Mouse (Mus musculus) CH12.LX (cell line): Measurements from ENCODE around the gene Tnfsf8. TPM values are rescaled to one million over a fixed set of nuclear protein-coding genes. Genes with fewer than 3 reads are reported as not detected.

Experiments
- DNase-seq: peaks from one replicate; pipeline ENCODE4 v3.0.0-alpha.2; 2013; ENCODE audit errors: extremely low read depth
- H3K27ac ChIP-seq: 2 replicates; pipeline ENCODE4 v1.5.1; 2012; ENCODE audit warnings: low read depth, mild to moderate bottlenecking, control low read depth, moderate library complexity; ENCODE audit not compliant: insufficient read depth
- H3K27me3 ChIP-seq: replicated peaks from 2 replicates; pipeline ENCODE3; 2012; ENCODE audit warnings: inconsistent platforms
- H3K36me3 ChIP-seq, 2 experiments: replicated peaks in 1 of 2; 2 replicates each; pipeline versions ENCODE3 to v1.6.1; 2012; ENCODE audit warnings: inconsistent platforms in 1 of 2, low read length in 1 of 2, mild to moderate bottlenecking in 1 of 2, mixed read lengths in 1 of 2, moderate library complexity in 1 of 2; ENCODE audit not compliant: control insufficient read depth in 1 of 2, insufficient read depth in 1 of 2
- H3K4me1 ChIP-seq, 2 experiments: 2 replicates each; pipeline ENCODE4 v1.6.1; 2012; ENCODE audit warnings: inconsistent platforms in 1 of 2, moderate library complexity in 1 of 2; ENCODE audit not compliant: insufficient read depth in 2 of 2, control insufficient read depth in 1 of 2
- H3K4me2 ChIP-seq: 2 replicates; pipeline ENCODE4 v1.6.1; 2012; ENCODE audit warnings: low read depth, mild to moderate bottlenecking, control low read depth; ENCODE audit not compliant: poor library complexity, insufficient read depth, severe bottlenecking
- H3K4me3 ChIP-seq, 3 experiments: fragments of 150-350 bp in 1 of 3; sonication (generic) in 1 of 3; replicated peaks in 1 of 3; 2 replicates each; pipeline versions ENCODE3 to v1.5.1; 2011 to 2012; ENCODE audit warnings: low read depth in 2 of 3, low read length in 2 of 3, mild to moderate bottlenecking in 2 of 3, moderate library complexity in 2 of 3, control low read depth in 1 of 3, improper control_type of control experiment in 1 of 3, inconsistent platforms in 1 of 3, mixed read lengths in 1 of 3; ENCODE audit not compliant: poor library complexity in 1 of 3
- H3K79me2 ChIP-seq: replicated peaks from 2 replicates; pipeline ENCODE4 v1.6.1; 2012; ENCODE audit warnings: mild to moderate bottlenecking, moderate library complexity; ENCODE audit not compliant: control insufficient read depth, poor library complexity, insufficient read depth, severe bottlenecking; ENCODE audit errors: extremely low read depth
- H3K9ac ChIP-seq: 2 replicates; pipeline ENCODE4 v1.6.1; 2012; ENCODE audit warnings: low read depth, mild to moderate bottlenecking, control low read depth, moderate library complexity; ENCODE audit not compliant: insufficient read depth
- H3K9me3 ChIP-seq: replicated peaks from 2 replicates; pipeline ENCODE3; 2012; ENCODE audit warnings: low read length, inconsistent platforms, mixed read lengths
- CHD2 ChIP-seq: IDR thresholded peaks from 2 replicates; pipeline ENCODE4 v1.6.1; 2011; ENCODE audit warnings: low read length, improper control_type of control experiment
- E2F4 ChIP-seq: IDR thresholded peaks from 2 replicates; pipeline ENCODE4 v1.6.1; 2011; ENCODE audit warnings: low read depth, low read length, improper control_type of control experiment; ENCODE audit not compliant: insufficient replicate concordance
- ELF1 ChIP-seq: IDR thresholded peaks from 2 replicates; pipeline ENCODE4 v1.6.1; 2014; ENCODE audit warnings: low read depth, mild to moderate bottlenecking, inconsistent platforms, low read length, improper control_type of control experiment
- EP300 ChIP-seq: IDR thresholded peaks from 2 replicates; pipeline ENCODE4 v1.6.1; 2011; ENCODE audit warnings: low read length, improper control_type of control experiment
- HCFC1 ChIP-seq: IDR thresholded peaks from 2 replicates; pipeline ENCODE4 v1.6.1; 2012; ENCODE audit warnings: low read depth, mild to moderate bottlenecking, inconsistent platforms, low read length, improper control_type of control experiment
- IRF4 ChIP-seq: IDR thresholded peaks from 2 replicates; pipeline ENCODE4 v1.6.1; 2014; ENCODE audit warnings: low read depth, mild to moderate bottlenecking, inconsistent platforms, low read length, improper control_type of control experiment
- JUN ChIP-seq: IDR thresholded peaks from 2 replicates; pipeline ENCODE4 v1.6.1; 2011; ENCODE audit warnings: low read depth, mild to moderate bottlenecking, low read length, improper control_type of control experiment, moderate library complexity; ENCODE audit not compliant: insufficient read depth
- KAT2A ChIP-seq: IDR thresholded peaks from 2 replicates; pipeline ENCODE4 v1.6.1; 2012; ENCODE audit warnings: low read length, improper control_type of control experiment, inconsistent platforms; ENCODE audit not compliant: insufficient replicate concordance
- MAFK ChIP-seq: IDR thresholded peaks from 2 replicates; pipeline ENCODE4 v1.6.1; 2011; ENCODE audit warnings: low read length, improper control_type of control experiment; ENCODE audit not compliant: insufficient replicate concordance
- MAX ChIP-seq: IDR thresholded peaks from 2 replicates; pipeline ENCODE4 v1.6.1; 2011; ENCODE audit warnings: low read length, improper control_type of control experiment
- MXI1 ChIP-seq: IDR thresholded peaks from 2 replicates; pipeline ENCODE4 v1.6.1; 2011; ENCODE audit warnings: mild to moderate bottlenecking, low read depth, low read length, improper control_type of control experiment
- NELFE ChIP-seq: IDR thresholded peaks from 2 replicates; pipeline ENCODE4 v1.6.1; 2011; ENCODE audit warnings: low read depth, low read length, improper control_type of control experiment
- POLR2A ChIP-seq: IDR thresholded peaks from 2 replicates; pipeline ENCODE4 v1.6.1; 2011; ENCODE audit warnings: low read depth, mild to moderate bottlenecking, improper control_type of control experiment, low read length
- UBTF ChIP-seq: IDR thresholded peaks from 2 replicates; pipeline ENCODE4 v1.6.1; 2012; ENCODE audit warnings: low read depth, mild to moderate bottlenecking, inconsistent platforms, low read length, improper control_type of control experiment, moderate library complexity
- USF1 ChIP-seq: IDR thresholded peaks from 2 replicates; pipeline ENCODE4 v1.6.1; 2014; ENCODE audit warnings: low read depth, mild to moderate bottlenecking, inconsistent platforms, low read length, improper control_type of control experiment
- ZMIZ1 ChIP-seq: IDR thresholded peaks from 2 replicates; pipeline ENCODE4 v1.6.1; 2012; ENCODE audit warnings: low read depth, mild to moderate bottlenecking, inconsistent platforms, low read length, improper control_type of control experiment
- dilution Hi-C: fragments of 300-500 bp; cut with MboI; formaldehyde crosslinking; loops from 2 replicates; pipeline ENCODE4 v1.14.3; 2020; ENCODE audit warnings: low sequenced_read_pairs; ENCODE audit not compliant: extremely low pct_unique_long_range_greater_than_20kb, extremely low pct_ligation_motif_present
- in situ Hi-C: fragments of 300-500 bp; cut with MboI; formaldehyde crosslinking; loops from 3 replicates; pipeline ENCODE4 v1.14.3; 2019; ENCODE audit warnings: low sequenced_read_pairs, low pct_ligation_motif_present, low pct_unique_long_range_greater_than_20kb, mixed read lengths
- polyA plus RNA-seq: library from polyadenylated mRNA; unstranded; fragments of >175 nt; gene quantifications from 2 replicates; pipeline ENCODE4 v1.2.1, GENCODE M21; 2012; ENCODE audit warnings: low read depth; ENCODE audit not compliant: insufficient read length
- total RNA-seq, 2 experiments: library from RNA; depleted of rRNA; stranded (reverse); fragments of 300-350 nt in 1 of 2; fragments of >200 nt in 1 of 2; gene quantifications; 2 replicates each; pipeline ENCODE4 v1.2.3; 2012 to 2014

Gene Tnfsf8
- total and polyA plus RNA-seq, 3 experiments: 19.4 to 67.9 (median 22.8) TPM

DNA sequence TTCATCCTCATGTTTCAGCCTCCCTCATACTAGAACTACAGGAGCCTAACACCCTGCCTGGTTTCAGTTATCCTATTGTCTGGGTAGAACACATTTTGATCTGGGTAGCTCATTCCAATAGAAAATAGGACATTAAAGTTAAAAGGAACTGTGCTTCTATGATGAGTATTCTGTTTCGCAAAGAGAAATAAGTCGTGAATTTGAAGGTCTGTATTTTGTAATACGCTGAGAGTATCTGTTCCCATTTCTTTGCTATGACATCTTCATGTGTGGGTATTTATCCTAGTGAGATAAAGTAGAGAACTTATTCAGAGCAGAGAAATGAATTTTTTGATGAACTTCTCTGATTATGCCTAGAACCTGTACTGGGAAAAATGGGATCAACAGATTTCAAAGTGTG, 68.8 kb downstream of the Tnfsf8 start:
- no peaks in the 10 kb centered on the region for H3K79me2 ChIP-seq
- TF ChIP-seq MAX (no peak), CHD2 (no peak), MXI1 (no peak), KAT2A (no peak), ZMIZ1 (no peak), USF1 (no peak), ELF1 (no peak), POLR2A (no peak), JUN (no peak), MAFK (no peak), HCFC1 (no peak), IRF4 (no peak), E2F4 (no peak), UBTF (no peak)
- no peak overlapping the region for H3K4me3 ChIP-seq
- H3K36me3 ChIP-seq: no peaks in the 10 kb centered on the region
- no peak overlapping the region for H3K27ac ChIP-seq
- DNase-seq: no peak
- no peak overlapping the region for H3K9ac ChIP-seq
- in situ Hi-C loops (no loop called here), dilution Hi-C loops (no loop called here)
- H3K27me3 ChIP-seq: no peaks in the 10 kb centered on the region
- H3K4me2 ChIP-seq: no peak overlapping the region
- peaks cover 12 to 13% of the 10 kb centered on the region in 2 experiments; a peak in 3 of 4 replicates for H3K4me1 ChIP-seq
- no peaks in the 10 kb centered on the region for H3K9me3 ChIP-seq

DNA sequence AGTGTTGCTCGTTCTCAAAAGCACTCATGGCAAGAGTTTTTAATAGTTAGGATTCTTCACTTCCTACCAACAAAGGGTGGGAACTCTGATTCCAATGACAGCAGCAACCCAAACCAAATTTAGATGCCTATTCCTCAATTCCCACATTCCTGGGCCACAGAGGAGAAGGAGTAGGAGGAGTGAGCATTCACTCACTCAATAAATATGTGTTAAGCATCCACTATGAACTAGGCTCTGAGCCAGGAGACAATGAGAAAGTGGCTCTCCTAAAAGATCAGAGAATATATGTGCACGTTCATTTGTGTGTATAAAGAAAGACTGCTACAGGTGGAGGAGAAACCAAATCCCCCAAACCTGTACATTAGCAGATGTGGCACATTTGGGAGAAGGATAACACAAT, 75.7 kb downstream of the Tnfsf8 start:
- DNase-seq: no peak
- peaks cover 3 to 12% of the 10 kb centered on the region in 2 experiments; a peak in 3 of 4 replicates for H3K4me1 ChIP-seq
- H3K4me3 ChIP-seq: no peak overlapping the region
- H3K9me3 ChIP-seq: no peaks in the 10 kb centered on the region
- dilution Hi-C loops: no loop called here
- H3K9ac ChIP-seq: no peak overlapping the region
- H3K4me2 ChIP-seq: no peak overlapping the region
- H3K27ac ChIP-seq: no peak overlapping the region
- H3K79me2 ChIP-seq: no peaks in the 10 kb centered on the region
- no peaks in the 10 kb centered on the region for H3K27me3 ChIP-seq
- TF ChIP-seq NELFE: no peak
- TF ChIP-seq MXI1: no peak
- in situ Hi-C loops: no loop called here
- no peaks in the 10 kb centered on the region for H3K36me3 ChIP-seq

- Histone ChIP-seq H3K79me2 (no peaks in the 10 kb centered on the region), H3K4me3 (no peak overlapping the region)
- no peak for DNase-seq
- no peak for TF ChIP-seq ELF1
- no peak for TF ChIP-seq UBTF
- no peak for TF ChIP-seq EP300
- no peak for TF ChIP-seq NELFE
- TF ChIP-seq, all 38 proteins: peak for 0
- dilution Hi-C loops: no loop called here
- Histone ChIP-seq H3K36me3 (no peaks in the 10 kb centered on the region), H3K4me1 (peaks cover 3 to 12% of the 10 kb centered on the region in 2 experiments; a peak in 3 of 4 replicates), H3K4me2 (no peak overlapping the region), H3K27ac (no peak overlapping the region), H3K9ac (no peak overlapping the region), H3K9me3 (no peaks in the 10 kb centered on the region), H3K27me3 (no peaks in the 10 kb centered on the region)
- in situ Hi-C loops: no loop called here
These were observed 77.3 kb downstream of the Tnfsf8 start for GRCm38 (mm10) chr4:63783826-63784225.
